In the genomic region with DNA sequence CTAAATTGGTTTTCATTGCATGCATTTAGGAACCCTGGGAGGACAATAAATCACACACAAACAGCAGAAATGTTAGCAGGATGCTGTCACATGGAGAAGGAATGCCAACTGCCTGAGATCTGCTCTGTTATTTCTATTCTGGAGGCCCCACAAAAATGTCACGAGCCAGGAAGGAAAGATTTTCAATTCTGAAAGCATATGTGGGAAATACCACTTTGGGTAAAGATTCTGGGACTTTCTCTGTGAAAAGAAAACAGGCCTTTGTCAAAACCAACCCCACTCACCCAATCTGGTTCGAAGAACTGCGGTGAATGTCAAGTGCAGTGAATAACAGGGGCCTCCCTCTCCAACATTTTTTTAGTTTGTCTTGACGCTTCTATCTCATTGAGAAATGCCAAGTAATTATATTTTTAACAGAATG, we compare ENCODE assay signal across 12 mouse cellular contexts.
A peak's percentile ranks its signal among the peaks of the same experiment; 100 is the strongest.
DNase-seq lines count a peak whose midpoint lies in the region; ATAC-seq lines count a peak whose summit lies in the region.
"Had no signal": no experiment of that assay in that cellular context is flagged by ENCODE, and none has a peak within 500 bp of the region (broad histone marks: within the 10 kb centered on the region; RNA-seq: fewer than 3 reads in every experiment).

No protein-coding gene starts in this region.

- H3K4me1 ChIP-seq in limb, embryonic 12.5 days (replicated peaks), result no peaks in the 10 kb centered on the region; the same call in none of the 2 replicates
- no peaks in the 10 kb centered on the region for H3K4me1 ChIP-seq in limb, embryonic 10.5 days
- no peaks in the 10 kb centered on the region; the same call in 1 of the 2 replicates for H3K4me1 ChIP-seq in hindbrain, embryonic 16.5 days (ENCODE audit: control insufficient read depth, insufficient read depth, low read depth, low read length)
- peaks cover 16% of the 10 kb centered on the region for H3K4me1 ChIP-seq in neural tube, embryonic 13.5 days (replicated peaks)
- H3K4me1 ChIP-seq in heart, embryonic 10.5 days, result no peaks in the 10 kb centered on the region
- H3K4me1 ChIP-seq: heart, embryonic 15.5 days; stomach, embryonic 15.5 days had no signal

- H3K9ac ChIP-seq in limb, embryonic 12.5 days (replicated peaks), result no peak overlapping the region
- no peak overlapping the region for H3K9ac ChIP-seq in hindbrain, embryonic 16.5 days (ENCODE audit: low read depth, low read length)
- H3K9ac ChIP-seq in neural tube, embryonic 13.5 days, result no peak overlapping the region
- H3K9ac ChIP-seq: heart, embryonic 15.5 days; stomach, embryonic 15.5 days had no signal

- peak overlapping the region; percentile 9; the same call in 1 of the 2 replicates for H3K27ac ChIP-seq in limb, embryonic 12.5 days
- no peak overlapping the region for H3K27ac ChIP-seq in limb, embryonic 10.5 days
- H3K27ac ChIP-seq in hindbrain, embryonic 16.5 days (ENCODE audit: low read depth, low read length), result peak overlapping the region; percentile 2; the same call in 1 of the 2 replicates
- H3K27ac ChIP-seq in neural tube, embryonic 13.5 days (replicated peaks), result peak overlapping the region; percentile 38; the same call in 1 of the 2 replicates
- no peak overlapping the region for H3K27ac ChIP-seq in heart, embryonic 10.5 days
- H3K27ac ChIP-seq: heart, embryonic 15.5 days; stomach, embryonic 15.5 days had no signal

- no peak for ATAC-seq in limb, embryonic 12.5 days (ENCODE audit: insufficient number of reproducible peaks, insufficient read depth, low FRiP score, low TSS enrichment, low read depth)
- ATAC-seq in hindbrain, embryonic 16.5 days, result no peak
- no peak for ATAC-seq in neural tube, embryonic 13.5 days (ENCODE audit: low read depth)

- no peaks in the 10 kb centered on the region for H3K27me3 ChIP-seq in limb, embryonic 12.5 days
- H3K27me3 ChIP-seq in limb, embryonic 10.5 days (ENCODE audit: low read depth, poor library complexity, severe bottlenecking), result no peaks in the 10 kb centered on the region
- no peaks in the 10 kb centered on the region for H3K27me3 ChIP-seq in hindbrain, embryonic 16.5 days (replicated peaks; ENCODE audit: control insufficient read depth, insufficient read depth, low read length)
- H3K27me3 ChIP-seq in neural tube, embryonic 13.5 days, result no peaks in the 10 kb centered on the region
- no peaks in the 10 kb centered on the region for H3K27me3 ChIP-seq in heart, embryonic 10.5 days (ENCODE audit: insufficient read depth, poor library complexity, severe bottlenecking)
- H3K27me3 ChIP-seq: heart, embryonic 15.5 days; stomach, embryonic 15.5 days had no signal

- DNase-seq in cerebellum, adult 8-10 months, result peak; percentile 32
- DNase-seq in cerebellum, adult 11 months, result no peak
- no peak for DNase-seq in limb, embryonic 10.5 days (ENCODE audit: low spot score)
- no peak for DNase-seq in lung, adult 18-20 months
- DNase-seq in heart, embryonic 10.5 days (ENCODE audit: low spot score), result no peak
- DNase-seq: B cell, adult 2 months; lung, postnatal 14 days had no signal

- no peak overlapping the region for H3K4me2 ChIP-seq in limb, embryonic 12.5 days
- H3K4me2 ChIP-seq in hindbrain, embryonic 16.5 days (ENCODE audit: low read length), result no peak overlapping the region
- H3K4me2 ChIP-seq in neural tube, embryonic 13.5 days, result no peak overlapping the region
- H3K4me2 ChIP-seq: heart, embryonic 15.5 days; stomach, embryonic 15.5 days had no signal

- WGBS in limb, embryonic 12.5 days, result 58% methylated on average over 4 of the region's 4 CpGs
- WGBS in limb, embryonic 10.5 days, result 84% methylated on average over 4 of the region's 4 CpGs
- 49% methylated on average over 4 of the region's 4 CpGs for WGBS in hindbrain, embryonic 16.5 days
- WGBS in neural tube, embryonic 13.5 days, result 58% methylated on average over 4 of the region's 4 CpGs
- 70% methylated on average over 4 of the region's 4 CpGs for WGBS in heart, embryonic 10.5 days

- no peaks in the 10 kb centered on the region for H3K9me3 ChIP-seq in limb, embryonic 12.5 days
- no peaks in the 10 kb centered on the region for H3K9me3 ChIP-seq in limb, embryonic 10.5 days (replicated peaks)
- no peaks in the 10 kb centered on the region for H3K9me3 ChIP-seq in hindbrain, embryonic 16.5 days (ENCODE audit: control insufficient read depth, low read length)
- no peaks in the 10 kb centered on the region for H3K9me3 ChIP-seq in neural tube, embryonic 13.5 days
- H3K9me3 ChIP-seq in heart, embryonic 10.5 days, result no peaks in the 10 kb centered on the region
- H3K9me3 ChIP-seq: heart, embryonic 15.5 days; stomach, embryonic 15.5 days had no signal

- H3K36me3 ChIP-seq in limb, embryonic 12.5 days, result no peaks in the 10 kb centered on the region
- H3K36me3 ChIP-seq in limb, embryonic 10.5 days, result no peaks in the 10 kb centered on the region
- no peaks in the 10 kb centered on the region for H3K36me3 ChIP-seq in hindbrain, embryonic 16.5 days (ENCODE audit: control insufficient read depth, insufficient read depth, low read length)
- no peaks in the 10 kb centered on the region for H3K36me3 ChIP-seq in neural tube, embryonic 13.5 days
- no peaks in the 10 kb centered on the region for H3K36me3 ChIP-seq in heart, embryonic 10.5 days
- H3K36me3 ChIP-seq: heart, embryonic 15.5 days; stomach, embryonic 15.5 days had no signal

- H3K4me3 ChIP-seq in limb, embryonic 12.5 days (replicated peaks), result no peak overlapping the region
- no peak overlapping the region for H3K4me3 ChIP-seq in limb, embryonic 10.5 days
- no peak overlapping the region for H3K4me3 ChIP-seq in hindbrain, embryonic 16.5 days (ENCODE audit: low read length)
- no peak overlapping the region for H3K4me3 ChIP-seq in neural tube, embryonic 13.5 days
- H3K4me3 ChIP-seq in heart, embryonic 10.5 days, result no peak overlapping the region
- H3K4me3 ChIP-seq: heart, embryonic 15.5 days; stomach, embryonic 15.5 days had no signal

Comparison
In these comparisons a context has a peak if more than half of its experiments do, and no peak if none do; other contexts are left out.
1. H3K27ac ChIP-seq: peak in limb, embryonic 12.5 days (single experiment), hindbrain, embryonic 16.5 days (single experiment) and neural tube, embryonic 13.5 days (single experiment); none in limb, embryonic 10.5 days (single experiment) and heart, embryonic 10.5 days (single experiment).